Mouse (Mus musculus) inflammation-experienced regulatory T-cells, adult 6 months (primary cell): ENCODE results near the gene Skiv2l. TPM values are rescaled to one million over a fixed set of nuclear protein-coding genes. Genes with fewer than 3 reads are reported as not detected.
"Not testable (repeated sequence)": the region's sequence is repeated elsewhere in the genome, so short reads cannot be mapped to it uniquely, and the experiment has no call there.

Experiments used
- ATAC-seq: one replicate; pipeline ENCODE4 v1.8.0; 2017
- polyA plus RNA-seq, 3 experiments: library from polyadenylated mRNA; unstranded; fragments of 100-300 nt; shearing (Covaris generic); gene quantifications; one replicate each; pipeline ENCODE4 v1.2.1; 2017

Skiv2l gene
- polyA plus RNA-seq, 3 experiments from 2014 or later, result 28.6 to 34.2 (median 33.7) TPM

GRCm38 (mm10) chr17:34811275-34811674 is 38.7 kb downstream of the Skiv2l start:
- ATAC-seq, result no peak

- not testable (repeated sequence) for ATAC-seq
Observed at GRCm38 (mm10) chr17:34810811-34811210, 39.2 kb downstream of the Skiv2l start.

DNA sequence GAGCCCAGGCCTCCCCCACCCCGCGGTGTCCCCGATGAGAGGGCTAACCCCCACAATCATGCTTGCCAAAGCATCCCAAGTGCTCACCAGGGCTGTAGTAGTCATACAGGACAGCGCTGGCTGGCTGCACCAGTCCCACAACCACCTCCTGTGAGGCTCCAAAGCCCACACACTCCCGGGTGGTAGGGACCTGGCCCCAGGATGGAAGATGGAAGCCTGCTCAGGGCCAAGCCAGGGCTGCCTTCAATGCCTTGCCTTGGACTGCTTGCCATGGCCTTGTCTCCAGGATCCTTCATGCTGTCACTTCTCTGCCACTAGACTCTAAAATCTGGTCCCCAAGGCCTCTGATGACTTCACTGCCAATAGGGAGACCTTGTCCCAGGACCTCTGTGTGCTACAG is 39.6 kb downstream of the Skiv2l start:
- ATAC-seq, result not testable (repeated sequence)

GRCm38 (mm10) chr17:34808599-34809205 is 41.3 kb downstream of the Skiv2l start:
- no peak for ATAC-seq

DNA sequence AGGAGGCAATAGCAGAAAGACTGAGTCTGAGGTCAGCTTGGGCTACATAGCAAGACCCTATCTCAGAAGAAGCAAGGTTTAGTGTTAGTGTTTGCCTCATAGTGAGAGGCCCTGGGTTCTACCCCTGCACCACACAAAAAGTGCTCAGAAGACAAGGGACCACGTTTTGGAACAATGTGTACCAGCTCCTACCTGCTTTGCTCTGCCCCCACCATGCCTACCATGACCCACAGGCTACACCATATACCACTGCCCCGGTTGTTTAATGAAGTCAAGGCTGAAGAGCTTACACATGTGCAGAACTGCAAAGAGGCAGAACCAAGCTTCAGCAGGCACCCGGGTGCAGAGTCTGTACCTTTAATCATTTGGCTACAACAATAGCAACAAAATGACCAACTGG is 42.8 kb downstream of the Skiv2l start:
- ATAC-seq, result no peak

GRCm38 (mm10) chr17:34804871-34805562 is 45.0 kb downstream of the Skiv2l start:
- ATAC-seq, result no peak

- ATAC-seq, result not testable (repeated sequence)
Observed at GRCm38 (mm10) chr17:34804301-34804700, 45.7 kb downstream of the Skiv2l start, which contains the start of gene Cyp21a1. Cyp21a1 (minus strand) TSS chr17:34804561.

- ATAC-seq, result not testable (repeated sequence)
Observed at GRCm38 (mm10) chr17:34803367-34803766, 46.6 kb downstream of the Skiv2l start.

DNA sequence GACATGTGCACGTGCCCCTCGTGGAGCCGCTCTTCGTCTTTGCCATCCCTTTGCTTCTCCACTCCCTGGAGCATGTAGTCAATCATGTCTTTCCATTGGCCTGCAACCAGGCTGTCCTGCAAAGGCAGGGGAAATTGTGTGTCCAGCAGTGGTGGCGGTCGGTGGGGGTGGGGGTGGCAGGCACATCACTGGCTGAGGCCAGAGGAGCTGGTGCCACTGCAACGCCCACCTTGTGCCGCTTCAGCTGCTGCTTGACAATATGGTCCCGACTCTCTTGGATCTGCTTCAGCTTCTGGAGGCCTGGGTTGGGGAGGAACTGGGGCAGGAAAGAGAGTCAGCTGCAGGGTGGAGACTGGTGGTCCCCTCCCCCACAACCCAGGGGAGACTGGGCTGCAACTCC is 47.3 kb downstream of the Skiv2l start:
- not testable (repeated sequence) for ATAC-seq

- ATAC-seq, result not testable (repeated sequence)
Observed at GRCm38 (mm10) chr17:34800781-34801305, 49.2 kb downstream of the Skiv2l start.

DNA sequence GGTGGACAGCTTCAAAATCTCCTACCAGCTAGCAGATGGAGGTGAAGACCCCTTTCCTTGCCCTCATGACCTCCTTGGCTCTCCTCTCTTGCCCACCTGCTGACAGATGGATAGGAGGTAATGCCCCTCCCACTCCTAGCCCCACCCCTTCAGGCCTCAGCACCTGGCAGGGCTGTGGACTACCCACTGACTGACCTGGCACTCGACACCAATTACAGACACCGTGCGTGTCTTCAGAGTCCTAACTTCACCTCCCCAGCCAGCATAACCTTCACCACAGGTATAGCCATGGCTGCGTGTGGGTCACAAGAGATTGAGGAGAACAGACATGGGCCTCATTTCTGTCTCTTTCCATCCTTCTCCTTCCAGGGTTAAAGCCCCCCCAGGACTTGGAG is 50.5 kb downstream of the Skiv2l start:
- no peak for ATAC-seq

DNA sequence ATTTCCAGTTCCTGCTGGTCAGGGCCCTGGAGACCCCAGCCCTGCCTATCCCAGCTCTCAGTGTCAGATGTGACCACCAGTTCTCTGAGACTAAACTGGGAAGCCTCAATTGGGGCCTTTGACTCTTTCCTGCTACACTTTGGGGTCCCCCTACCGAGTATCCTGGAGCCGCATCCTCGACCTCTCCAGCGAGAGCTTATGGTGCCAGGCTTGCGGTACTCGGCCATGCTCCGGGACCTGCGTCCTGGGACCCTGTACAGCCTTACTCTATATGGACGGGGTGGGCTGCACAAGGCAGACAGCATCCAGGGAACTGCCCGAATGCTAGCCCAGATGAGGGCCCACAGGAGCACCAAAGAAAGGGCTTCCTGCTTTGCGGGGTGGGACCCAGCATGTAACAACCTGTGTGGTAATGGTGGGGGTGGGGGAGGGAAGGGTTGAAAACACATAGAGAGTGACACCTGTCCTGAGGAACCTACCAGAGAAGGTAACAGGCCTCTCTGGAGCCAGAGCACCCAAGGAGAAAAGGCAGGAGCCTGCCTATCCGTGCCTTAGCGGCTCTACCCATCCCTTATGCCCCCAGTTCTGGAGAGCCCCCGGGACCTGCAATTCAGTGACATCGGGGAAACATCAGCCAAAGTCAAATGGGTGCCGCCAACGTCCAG is 51.0 kb downstream of the Skiv2l start:
- no peak for ATAC-seq

GRCm38 (mm10) chr17:34798071-34798470 is 51.9 kb downstream of the Skiv2l start:
- not testable (repeated sequence) for ATAC-seq

DNA sequence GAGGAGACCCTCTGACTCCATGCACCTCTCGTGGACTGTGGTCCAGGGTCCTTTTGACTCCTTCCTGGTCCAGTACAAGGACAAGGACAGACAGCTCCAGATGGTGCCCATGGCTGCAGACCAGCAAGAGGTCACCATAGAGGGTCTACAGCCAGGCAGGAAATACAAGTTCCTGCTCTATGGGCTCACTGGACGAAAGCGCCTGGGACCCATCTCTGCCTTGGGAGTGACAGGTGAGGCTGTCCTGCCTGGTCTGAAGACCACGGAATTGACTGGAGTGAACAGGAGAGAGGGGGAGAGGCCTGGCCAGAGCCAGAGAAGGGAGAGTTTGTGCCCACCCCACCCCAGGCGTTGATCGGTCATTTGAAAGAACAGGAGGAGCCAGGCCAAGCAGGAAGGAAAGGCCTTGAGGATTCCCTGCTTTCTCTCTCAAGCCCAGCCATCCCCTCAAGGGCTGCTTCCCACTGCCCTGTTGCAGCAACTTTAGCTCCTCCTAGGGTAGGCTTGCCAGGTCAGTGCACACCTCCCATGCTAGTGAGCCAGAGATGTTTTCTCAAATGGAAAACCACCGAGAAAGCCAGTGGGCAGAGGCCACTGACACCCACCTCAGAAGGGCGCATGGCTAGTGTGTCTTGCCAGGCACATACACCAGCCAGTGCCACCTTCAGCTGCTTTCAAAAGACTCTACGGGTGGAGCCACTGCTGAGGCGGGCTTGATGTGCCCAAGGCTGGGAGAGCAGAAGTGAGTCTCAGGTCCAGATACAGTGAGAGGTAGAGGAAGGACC is 52.6 kb downstream of the Skiv2l start:
- ATAC-seq, result not testable (repeated sequence)

DNA sequence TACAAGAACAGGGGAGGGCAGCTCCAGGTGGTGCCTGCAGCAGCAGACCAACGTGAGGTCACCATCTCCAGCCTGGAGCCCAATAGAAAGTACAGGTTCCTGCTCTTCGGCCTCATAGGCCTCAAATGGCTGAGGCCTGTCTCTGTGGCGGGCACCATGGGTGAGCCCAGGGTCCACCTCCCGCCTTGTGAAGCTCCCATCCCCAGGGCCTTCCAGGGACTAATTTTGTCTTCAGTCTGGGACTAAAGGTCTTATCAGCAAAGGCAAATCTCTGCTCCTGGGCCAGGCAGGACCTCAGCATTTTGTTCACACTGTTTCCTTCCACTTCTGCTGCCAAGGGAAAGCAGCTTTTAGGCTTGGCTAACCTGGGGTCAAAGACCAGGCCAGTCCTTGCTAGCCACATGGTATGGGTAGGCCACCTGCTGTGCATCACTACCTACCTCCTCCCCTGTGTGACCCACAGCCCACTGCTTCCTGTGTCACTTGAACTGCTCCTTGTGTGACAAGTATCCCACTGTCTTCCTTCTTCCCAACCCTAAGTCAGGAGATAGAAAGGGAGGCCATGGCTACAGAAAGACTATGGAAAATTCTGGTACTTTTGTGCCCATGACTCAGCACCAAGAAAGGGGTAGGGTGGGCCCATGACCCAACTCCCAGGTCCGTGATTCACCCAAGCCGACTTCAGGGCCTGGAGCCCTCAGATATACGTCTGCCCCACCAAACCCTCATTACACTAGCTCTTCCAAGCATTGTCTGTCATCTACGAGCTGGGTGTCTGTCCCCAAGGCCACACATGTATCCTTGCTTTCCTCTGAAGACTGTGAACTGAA is 53.5 kb downstream of the Skiv2l start:
- ATAC-seq, result no peak

- no peak for ATAC-seq
Observed at GRCm38 (mm10) chr17:34795633-34796032, 54.4 kb downstream of the Skiv2l start.

DNA sequence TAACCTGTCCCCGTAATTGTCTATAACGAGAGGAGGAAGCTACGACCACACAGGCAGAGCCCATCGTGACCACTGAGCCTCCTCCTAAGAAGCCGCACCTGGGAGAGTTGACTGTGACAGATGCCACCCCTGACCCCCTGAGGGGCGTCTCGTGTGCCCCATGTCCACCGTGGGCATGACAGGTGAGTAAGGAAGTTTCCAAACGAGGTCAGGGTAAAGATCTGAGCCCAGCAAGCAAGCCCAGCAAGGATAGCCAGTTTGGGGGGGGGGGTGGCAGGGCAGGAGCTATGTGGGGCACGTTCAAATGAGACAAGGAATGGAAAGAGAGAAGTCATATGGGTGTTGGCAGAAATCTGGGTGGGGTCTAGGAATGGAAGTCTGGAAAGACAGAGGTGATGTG is 55.0 kb downstream of the Skiv2l start:
- no peak for ATAC-seq
